Mouse (Mus musculus): ENCODE results near the gene Pard3.

- TF ChIP-seq POLR2A (IDR thresholded peaks at IDR 0.05; ENCODE audit: low read depth, low read length), result no peak
- no peak for TF ChIP-seq CTCF (conservative IDR thresholded peaks at IDR 0.05; ENCODE audit: insufficient read depth, insufficient read length, low read depth, low read length)
These were observed 163.7 kb downstream of the Pard3 start for GRCm38 (mm10) chr8:127227407-127227806.
